Comparison of ENCODE assay signal across 8 mouse cellular contexts in the genomic region with DNA sequence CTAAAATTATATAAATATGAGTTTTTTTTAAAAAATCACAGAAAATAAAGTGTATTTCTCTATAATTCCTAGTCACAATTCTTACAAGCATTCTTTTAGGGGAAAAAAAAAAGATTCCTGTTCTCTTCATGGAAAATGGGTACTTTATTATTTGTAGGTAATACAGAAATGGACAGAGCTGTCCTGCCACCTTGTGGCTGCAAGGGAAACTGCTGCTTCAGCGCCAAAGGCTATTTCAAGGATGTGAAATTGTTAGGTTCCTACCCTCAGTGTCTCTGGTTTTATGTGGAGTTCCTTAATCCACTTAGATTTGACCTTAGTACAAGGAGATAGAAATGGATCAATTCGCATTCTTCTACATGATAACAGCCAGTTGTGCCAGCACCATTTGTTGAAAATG. TPM values are rescaled to one million over a fixed set of nuclear protein-coding genes. Genes with fewer than 3 reads are reported as not detected.
DNase-seq lines count a peak whose midpoint lies in the region; TF ChIP-seq lines count a peak whose summit lies in the region.
"Not testable (repeated sequence)": the region's sequence is repeated elsewhere in the genome, so short reads cannot be mapped to it uniquely, and the experiment has no call there.

No protein-coding gene starts in this region.

- peak; percentile 40; the same call in 1 of the 2 replicates for TF ChIP-seq CTCF in bone marrow macrophage, adult 2 months (IDR thresholded peaks at IDR 0.05; ENCODE audit: low read depth, low read length)

- peak; percentile 56 for DNase-seq in ES-CJ7 (ENCODE audit: low read depth, low spot score)
- peak; percentile 62 for DNase-seq in embryo, embryonic 11 days
- DNase-seq in heart, adult 18-20 months: peak; percentile 22 to 56
- peak; percentile 69 for DNase-seq in kidney, postnatal 10 days
- peak; percentile 17 to 18 for DNase-seq in lung, adult 18-20 months
- DNase-seq in ovary, postnatal 10 days (ENCODE audit: low spot score): peak; percentile 5
- DNase-seq in thymus, postnatal 0 days (ENCODE audit: low spot score): peak; percentile 37

- TF ChIP-seq POLR2A in bone marrow macrophage, adult 2 months (IDR thresholded peaks at IDR 0.05; ENCODE audit: borderline replicate concordance, low read depth, low read length): not testable (repeated sequence)

- not testable (repeated sequence) for H3K4me1 ChIP-seq in bone marrow macrophage, adult 2 months (ENCODE audit: control insufficient read depth, insufficient read depth, low read length)

- H3K27ac ChIP-seq in bone marrow macrophage, adult 2 months (ENCODE audit: insufficient read depth, low read depth, low read length): not testable (repeated sequence)

- H3K4me3 ChIP-seq in bone marrow macrophage, adult 2 months (ENCODE audit: insufficient read depth, low read length): not testable (repeated sequence)

RNA-seq across cellular contexts. Expression of a gene that starts 9.8 kb away (rescaled TPM):
- polyA plus RNA-seq in bone marrow macrophage, adult 2 months (2012; ENCODE audit: insufficient read depth, insufficient read length, missing spikeins): 4.4 and 5.2 TPM in 2 replicates
- 1 to 10 TPM; 3.0 to 3.5 TPM for total RNA-seq in heart, adult 18-20 months (2021)
- polyA plus RNA-seq in thymus, postnatal 0 days (2015; fragmentation: Nextera tagmentation; extraction: Ambion mirVana): 6.0 and 6.1 TPM in 2 replicates

Comparison
In these comparisons a context has a peak if more than half of its experiments do, and no peak if none do; other contexts are left out.
1. DNase-seq: peak in every context shown above with its lines; median percentile 69 in kidney, postnatal 10 days; 62 in embryo, embryonic 11 days; 56 in ES-CJ7; 39 in heart, adult 18-20 months; 37 in thymus, postnatal 0 days; 18 in lung, adult 18-20 months; 5 in ovary, postnatal 10 days.